Mouse (Mus musculus): Measurements from ENCODE around the gene Ltbr.
A peak's percentile ranks its signal among the peaks of the same experiment; 100 is the strongest.

DNA sequence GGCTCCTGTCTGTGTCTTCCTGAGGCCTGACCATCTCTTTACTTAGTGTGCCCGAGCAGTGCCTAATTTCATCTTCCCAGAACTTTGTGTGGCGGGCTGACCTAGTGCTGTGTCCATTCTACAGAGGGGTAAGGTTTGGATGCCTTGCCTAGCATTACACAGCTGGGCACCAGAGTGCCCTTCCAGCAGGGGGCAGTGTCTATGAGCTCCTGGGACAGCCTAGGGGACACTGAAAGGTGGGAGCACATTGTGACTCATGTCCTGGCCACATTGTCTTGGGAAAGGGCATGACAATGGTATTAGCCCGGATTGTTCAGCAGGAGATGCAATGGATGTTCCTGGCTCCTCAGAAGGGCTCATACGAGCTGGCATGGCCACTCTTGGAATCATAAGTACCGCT is 14.6 kb upstream of the Ltbr start:
- TF ChIP-seq CTCF (IDR thresholded peaks at IDR 0.05; ENCODE audit: low read depth, low read length) (peak; percentile 88), POLR2A (IDR thresholded peaks at IDR 0.05; ENCODE audit: extremely low read depth, insufficient read depth, low read length) (no peak)
